Comparison of ENCODE assay signal across 11 mouse cellular contexts in genomic region chr7:30626647-30627046, GRCm38 (mm10). TPM values are rescaled to one million over a fixed set of nuclear protein-coding genes. Genes with fewer than 3 reads are reported as not detected.
DNase-seq lines count a peak whose midpoint lies in the region; ATAC-seq lines count a peak whose summit lies in the region.
"Had no signal": no experiment of that assay in that cellular context is flagged by ENCODE, and none has a peak within 500 bp of the region (broad histone marks: within the 10 kb centered on the region; RNA-seq: fewer than 3 reads in every experiment).

No protein-coding gene starts in this region.

- WGBS in forebrain, embryonic 13.5 days: 86% methylated on average over 5 of the region's 5 CpGs
- 80% methylated on average over 5 of the region's 5 CpGs for WGBS in forebrain, embryonic 12.5 days
- WGBS in lung, embryonic 15.5 days: 72% methylated on average over 5 of the region's 5 CpGs
- WGBS in forebrain, embryonic 16.5 days: 87% methylated on average over 5 of the region's 5 CpGs
- 81% methylated on average over 5 of the region's 5 CpGs for WGBS in midbrain, embryonic 15.5 days

- no peak overlapping the region for H3K9ac ChIP-seq in forebrain, embryonic 13.5 days
- no peak overlapping the region for H3K9ac ChIP-seq in forebrain, embryonic 12.5 days
- no peak overlapping the region for H3K9ac ChIP-seq in lung, embryonic 15.5 days
- no peak overlapping the region for H3K9ac ChIP-seq in forebrain, embryonic 16.5 days (replicated peaks; ENCODE audit: low read depth, low read length)
- no peak overlapping the region for H3K9ac ChIP-seq in midbrain, embryonic 15.5 days

- intact Hi-C loops in heart, postnatal 36 days (cut with DNase I): no loop called here

- H3K27me3 ChIP-seq in forebrain, embryonic 13.5 days: peaks cover 32% of the 10 kb centered on the region
- H3K27me3 ChIP-seq in forebrain, embryonic 12.5 days: peaks cover 28% of the 10 kb centered on the region
- peaks cover 4% of the 10 kb centered on the region for H3K27me3 ChIP-seq in lung, embryonic 15.5 days
- peaks cover 9% of the 10 kb centered on the region for H3K27me3 ChIP-seq in forebrain, embryonic 16.5 days (replicated peaks; ENCODE audit: control insufficient read depth, insufficient read depth, low read length)
- H3K27me3 ChIP-seq in midbrain, embryonic 15.5 days (replicated peaks): peaks cover 16% of the 10 kb centered on the region; the same call in 1 of the 2 replicates
- H3K27me3 ChIP-seq: intestine, embryonic 15.5 days had no signal

- peaks cover 27% of the 10 kb centered on the region for H3K36me3 ChIP-seq in forebrain, embryonic 13.5 days (ENCODE audit: poor library complexity, severe bottlenecking)
- H3K36me3 ChIP-seq in forebrain, embryonic 12.5 days (replicated peaks): peaks cover 29% of the 10 kb centered on the region
- peaks cover 25% of the 10 kb centered on the region for H3K36me3 ChIP-seq in lung, embryonic 15.5 days
- peaks cover 6% of the 10 kb centered on the region; the same call in 1 of the 2 replicates for H3K36me3 ChIP-seq in forebrain, embryonic 16.5 days (ENCODE audit: control insufficient read depth, insufficient read depth)
- peaks cover 14% of the 10 kb centered on the region; the same call in 1 of the 2 replicates for H3K36me3 ChIP-seq in midbrain, embryonic 15.5 days (replicated peaks)

- peak; percentile 11; the same call in 1 of the 2 replicates for ATAC-seq in forebrain, embryonic 13.5 days
- ATAC-seq in forebrain, embryonic 12.5 days (ENCODE audit: low FRiP score): no peak
- no peak for ATAC-seq in lung, embryonic 15.5 days (ENCODE audit: borderline replicate concordance, extremely low read depth, low FRiP score, low TSS enrichment)
- no peak for ATAC-seq in forebrain, embryonic 16.5 days
- 0 out of 2 replicates have a peak, but pooled peaks have one; percentile 15 for ATAC-seq in midbrain, embryonic 15.5 days (replicated peaks)

- peaks cover 13% of the 10 kb centered on the region for H3K4me1 ChIP-seq in forebrain, embryonic 13.5 days
- peaks cover 12% of the 10 kb centered on the region for H3K4me1 ChIP-seq in forebrain, embryonic 12.5 days
- peaks cover 10% of the 10 kb centered on the region for H3K4me1 ChIP-seq in lung, embryonic 15.5 days
- H3K4me1 ChIP-seq in forebrain, embryonic 16.5 days (replicated peaks; ENCODE audit: control insufficient read depth, insufficient read depth, low read length): peaks cover 9% of the 10 kb centered on the region
- H3K4me1 ChIP-seq in midbrain, embryonic 15.5 days: peaks cover 17% of the 10 kb centered on the region

- H3K27ac ChIP-seq in forebrain, embryonic 13.5 days: no peak overlapping the region
- H3K27ac ChIP-seq in forebrain, embryonic 12.5 days: no peak overlapping the region
- H3K27ac ChIP-seq in lung, embryonic 15.5 days: no peak overlapping the region
- H3K27ac ChIP-seq in forebrain, embryonic 16.5 days (ENCODE audit: low read length): no peak overlapping the region
- no peak overlapping the region for H3K27ac ChIP-seq in midbrain, embryonic 15.5 days
- H3K27ac ChIP-seq: embryonic facial prominence, embryonic 15.5 days; intestine, embryonic 15.5 days had no signal

- no peak overlapping the region; the same call in 1 of the 2 replicates for H3K4me3 ChIP-seq in forebrain, embryonic 13.5 days
- no peak overlapping the region for H3K4me3 ChIP-seq in forebrain, embryonic 12.5 days (replicated peaks)
- H3K4me3 ChIP-seq in lung, embryonic 15.5 days: no peak overlapping the region; the same call in 1 of the 2 replicates
- no peak overlapping the region for H3K4me3 ChIP-seq in forebrain, embryonic 16.5 days (replicated peaks; ENCODE audit: low read length)
- H3K4me3 ChIP-seq in midbrain, embryonic 15.5 days: no peak overlapping the region

- DNase-seq in lung, postnatal 36 days: no peak
- DNase-seq in embryo, embryonic 10.5 days (ENCODE audit: low spot score): no peak
- DNase-seq in heart, postnatal 36 days: no peak

- H3K4me2 ChIP-seq in forebrain, embryonic 13.5 days: peak overlapping the region; percentile 92; the same call in 1 of the 2 replicates
- H3K4me2 ChIP-seq in forebrain, embryonic 12.5 days: no peak overlapping the region
- peak overlapping the region; percentile 76; the same call in 1 of the 2 replicates for H3K4me2 ChIP-seq in lung, embryonic 15.5 days
- H3K4me2 ChIP-seq in forebrain, embryonic 16.5 days (ENCODE audit: low read length): peak overlapping the region; percentile 97
- peak overlapping the region; percentile 74; the same call in 1 of the 2 replicates for H3K4me2 ChIP-seq in midbrain, embryonic 15.5 days

- no peaks in the 10 kb centered on the region for H3K9me3 ChIP-seq in forebrain, embryonic 13.5 days (replicated peaks)
- no peaks in the 10 kb centered on the region for H3K9me3 ChIP-seq in forebrain, embryonic 12.5 days
- no peaks in the 10 kb centered on the region for H3K9me3 ChIP-seq in lung, embryonic 15.5 days
- no peaks in the 10 kb centered on the region for H3K9me3 ChIP-seq in forebrain, embryonic 16.5 days (ENCODE audit: control insufficient read depth, low read length)
- H3K9me3 ChIP-seq in midbrain, embryonic 15.5 days: no peaks in the 10 kb centered on the region
- H3K9me3 ChIP-seq: embryonic facial prominence, embryonic 15.5 days; intestine, embryonic 15.5 days had no signal

RNA-seq across cellular contexts. Expression of gene Cox6b1, which starts 0.7 kb away (rescaled TPM):
- polyA plus RNA-seq in forebrain, embryonic 13.5 days (2015; fragmentation: Nextera tagmentation; extraction: Ambion mirVana): 944 and 1,056 TPM in 2 replicates
- polyA plus RNA-seq in forebrain, embryonic 12.5 days (2016; fragmentation: Nextera tagmentation; extraction: Ambion mirVana): 814 and 871 TPM in 2 replicates
- polyA plus RNA-seq in lung, embryonic 15.5 days (2015; fragmentation: Nextera tagmentation; extraction: Ambion mirVana): 867 and 890 TPM in 2 replicates
- polyA plus RNA-seq in forebrain, embryonic 16.5 days (2015; fragmentation: Nextera tagmentation; extraction: Ambion mirVana): 860 and 869 TPM in 2 replicates
- 1,061 and 1,083 TPM in 2 replicates for polyA plus RNA-seq in midbrain, embryonic 15.5 days (2015; fragmentation: Nextera tagmentation; extraction: Ambion mirVana)
- 1,000 to 10,000 TPM; 4,758 to 4,785 TPM for total RNA-seq in heart, postnatal 36 days (2021)

RNA-seq across cellular contexts. Expression of gene Etv2, which starts 9.0 kb away (rescaled TPM):
- polyA plus RNA-seq in forebrain, embryonic 13.5 days (2015; fragmentation: Nextera tagmentation; extraction: Ambion mirVana): not detected in 2 replicates
- not detected in 2 replicates for polyA plus RNA-seq in forebrain, embryonic 12.5 days (2016; fragmentation: Nextera tagmentation; extraction: Ambion mirVana)
- not detected in 2 replicates for polyA plus RNA-seq in lung, embryonic 15.5 days (2015; fragmentation: Nextera tagmentation; extraction: Ambion mirVana)
- not detected in 2 replicates for polyA plus RNA-seq in forebrain, embryonic 16.5 days (2015; fragmentation: Nextera tagmentation; extraction: Ambion mirVana)
- polyA plus RNA-seq in midbrain, embryonic 15.5 days (2015; fragmentation: Nextera tagmentation; extraction: Ambion mirVana): not detected in 2 replicates
- total RNA-seq in heart, postnatal 36 days (2021): not detected
- total RNA-seq: left cerebral cortex, postnatal 10 days had no signal
- polyA plus RNA-seq: embryonic facial prominence, embryonic 15.5 days; intestine, embryonic 15.5 days had no signal

RNA-seq across cellular contexts. Expression of gene Upk1a, which starts 14.0 kb away (rescaled TPM):
- polyA plus RNA-seq in forebrain, embryonic 13.5 days (2015; fragmentation: Nextera tagmentation; extraction: Ambion mirVana): 0.19 and 0.37 TPM in 2 replicates
- 0.23 and 0.61 TPM in 2 replicates for polyA plus RNA-seq in forebrain, embryonic 12.5 days (2016; fragmentation: Nextera tagmentation; extraction: Ambion mirVana)
- polyA plus RNA-seq in lung, embryonic 15.5 days (2015; fragmentation: Nextera tagmentation; extraction: Ambion mirVana): 0.88 and 1.4 TPM in 2 replicates
- 0.34 and 0.40 TPM in 2 replicates for polyA plus RNA-seq in forebrain, embryonic 16.5 days (2015; fragmentation: Nextera tagmentation; extraction: Ambion mirVana)
- 0.51 and 0.58 TPM in 2 replicates for polyA plus RNA-seq in midbrain, embryonic 15.5 days (2015; fragmentation: Nextera tagmentation; extraction: Ambion mirVana)
- under 1 TPM; 0.19 to 0.56 TPM for total RNA-seq in heart, postnatal 36 days (2021)

RNA-seq across cellular contexts. Expression of gene Rbm42, which starts 23.5 kb away (rescaled TPM):
- polyA plus RNA-seq in forebrain, embryonic 13.5 days (2015; fragmentation: Nextera tagmentation; extraction: Ambion mirVana): 144 and 146 TPM in 2 replicates
- polyA plus RNA-seq in forebrain, embryonic 12.5 days (2016; fragmentation: Nextera tagmentation; extraction: Ambion mirVana): 144 and 150 TPM in 2 replicates
- 126 and 130 TPM in 2 replicates for polyA plus RNA-seq in lung, embryonic 15.5 days (2015; fragmentation: Nextera tagmentation; extraction: Ambion mirVana)
- polyA plus RNA-seq in forebrain, embryonic 16.5 days (2015; fragmentation: Nextera tagmentation; extraction: Ambion mirVana): 153 and 155 TPM in 2 replicates
- 145 and 149 TPM in 2 replicates for polyA plus RNA-seq in midbrain, embryonic 15.5 days (2015; fragmentation: Nextera tagmentation; extraction: Ambion mirVana)
- 10 to 100 TPM; 51.9 to 54.5 TPM for total RNA-seq in heart, postnatal 36 days (2021)

RNA-seq across cellular contexts. Expression of gene Zbtb32, which starts 27.9 kb away (rescaled TPM):
- polyA plus RNA-seq in forebrain, embryonic 13.5 days (2015; fragmentation: Nextera tagmentation; extraction: Ambion mirVana): 0.34 and 0.43 TPM in 2 replicates
- polyA plus RNA-seq in forebrain, embryonic 12.5 days (2016; fragmentation: Nextera tagmentation; extraction: Ambion mirVana): 0.32 and 0.46 TPM in 2 replicates
- polyA plus RNA-seq in lung, embryonic 15.5 days (2015; fragmentation: Nextera tagmentation; extraction: Ambion mirVana): 2.3 and 3.7 TPM in 2 replicates
- polyA plus RNA-seq in forebrain, embryonic 16.5 days (2015; fragmentation: Nextera tagmentation; extraction: Ambion mirVana): 0.22 and 0.23 TPM in 2 replicates
- polyA plus RNA-seq in midbrain, embryonic 15.5 days (2015; fragmentation: Nextera tagmentation; extraction: Ambion mirVana): 0.36 and 0.41 TPM in 2 replicates
- not detected for total RNA-seq in heart, postnatal 36 days (2021)
- total RNA-seq: left cerebral cortex, postnatal 10 days had no signal

Comparison
In these comparisons a context has a peak if more than half of its experiments do, and no peak if none do; other contexts are left out.
1. ATAC-seq: peak in forebrain, embryonic 13.5 days (single experiment) and midbrain, embryonic 15.5 days (single experiment); none in forebrain, embryonic 12.5 days (single experiment), lung, embryonic 15.5 days (single experiment) and forebrain, embryonic 16.5 days (single experiment).